Mouse (Mus musculus) small intestine, adult 2 months (tissue): ENCODE measurements around the gene Mrpl20.

Source experiments
- CTCF ChIP-seq: fragments of 200-500 bp; IDR thresholded peaks from 2 replicates; pipeline ENCODE4 v1.5.1; 2012; ENCODE audit warnings: low read depth, mild to moderate bottlenecking, control low read depth, inconsistent platforms, low read length, moderate library complexity, mixed read lengths; ENCODE audit not compliant: insufficient replicate concordance, insufficient read length; ENCODE audit errors: extremely low read depth
- POLR2A ChIP-seq: fragments of 200-500 bp; IDR thresholded peaks from 2 replicates; pipeline ENCODE4 v1.6.1; 2012; ENCODE audit warnings: low read depth, mild to moderate bottlenecking, control low read depth, inconsistent platforms, low read length, moderate library complexity

- TF ChIP-seq CTCF (no peak), POLR2A (no peak)
Measured at GRCm38 (mm10) chr4:155773335-155774078, 29.2 kb upstream of the Mrpl20 start.
